Mouse (Mus musculus): ENCODE results near the gene Mapre3. TPM values are rescaled to one million over a fixed set of nuclear protein-coding genes. Genes with fewer than 3 reads are reported as not detected.
A peak's percentile ranks its signal among the peaks of the same experiment; 100 is the strongest.

Mapre3 gene
- polyA plus RNA-seq (2012; rRNA removed): 301 and 309 TPM in 2 replicates

GRCm38 (mm10) chr5:30814424-30815119 lies at the start of gene Mapre3:
Mapre3 (plus strand) TSS chr5:30814641.
- peak; percentile 88 to 94 for DNase-seq (ENCODE audit: extremely low spot score in 1 of 2, low spot score in 1 of 2)

DNA sequence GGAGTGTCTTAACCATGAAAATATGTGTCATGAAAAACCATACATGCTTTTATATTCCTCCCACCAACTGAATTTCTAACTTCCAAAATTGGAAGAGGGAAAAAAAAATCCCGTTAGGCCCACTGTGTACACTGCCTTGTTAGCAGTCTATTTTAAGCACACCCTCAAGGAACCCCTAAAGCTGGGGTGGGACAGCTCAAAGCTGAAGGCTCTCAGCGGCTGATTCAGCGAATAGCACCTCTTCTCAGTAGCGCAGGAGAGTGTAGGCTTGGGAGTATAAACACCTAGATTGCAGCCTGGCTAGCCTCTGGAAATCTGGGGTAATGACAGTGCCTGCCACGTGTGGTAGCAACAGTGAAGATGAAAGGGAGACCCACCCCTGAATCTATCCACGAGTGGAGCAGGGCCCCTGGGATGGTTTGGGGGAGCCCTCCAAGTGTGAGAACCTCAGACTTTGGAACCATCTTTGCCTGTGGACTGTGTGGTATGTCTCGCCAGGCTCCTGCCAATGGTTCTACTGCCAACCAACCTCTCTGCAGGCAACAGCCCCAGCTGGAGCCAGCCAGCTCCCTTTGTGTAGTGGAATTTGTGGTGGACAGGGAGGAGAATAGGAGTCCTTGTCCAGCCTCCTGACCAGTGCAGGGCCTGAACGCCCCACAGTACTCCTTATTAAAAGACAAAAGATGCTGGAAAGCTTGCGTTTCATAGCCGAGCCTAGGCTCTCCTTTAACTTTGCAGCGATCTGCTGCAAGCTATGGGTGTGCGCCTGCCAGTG lies 48.7 kb upstream of the Mapre3 start:
- DNase-seq (ENCODE audit: extremely low spot score in 1 of 2, low spot score in 1 of 2): peak in 1 of 2 experiments; percentile 34

DNA sequence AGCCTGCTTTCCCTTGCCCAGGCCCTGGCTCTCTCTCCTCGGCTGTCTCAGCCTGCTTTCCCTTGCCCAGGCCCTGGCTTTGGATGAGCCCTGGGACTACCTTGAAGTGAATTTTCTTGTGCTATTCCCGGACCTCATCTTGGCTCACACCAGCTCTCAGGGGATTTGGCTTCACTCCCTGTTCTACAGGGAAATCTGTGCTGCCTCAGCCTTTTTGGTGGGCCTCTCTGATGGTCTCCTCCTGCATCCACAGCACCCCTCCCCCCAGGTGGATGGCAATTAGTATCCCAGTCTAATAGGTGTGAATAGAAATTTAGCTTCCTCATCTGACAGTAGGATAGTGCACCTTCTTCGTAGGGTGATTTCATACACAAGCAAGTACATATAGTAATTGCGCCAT lies 46.4 kb upstream of the Mapre3 start:
- no peak for DNase-seq (ENCODE audit: extremely low spot score in 1 of 2, low spot score in 1 of 2)

GRCm38 (mm10) chr5:30768598-30768997 lies 45.8 kb upstream of the Mapre3 start:
- DNase-seq (ENCODE audit: extremely low spot score in 1 of 2, low spot score in 1 of 2): no peak

GRCm38 (mm10) chr5:30769075-30769474 lies 45.4 kb upstream of the Mapre3 start:
- no peak for DNase-seq (ENCODE audit: extremely low spot score in 1 of 2, low spot score in 1 of 2)

DNA sequence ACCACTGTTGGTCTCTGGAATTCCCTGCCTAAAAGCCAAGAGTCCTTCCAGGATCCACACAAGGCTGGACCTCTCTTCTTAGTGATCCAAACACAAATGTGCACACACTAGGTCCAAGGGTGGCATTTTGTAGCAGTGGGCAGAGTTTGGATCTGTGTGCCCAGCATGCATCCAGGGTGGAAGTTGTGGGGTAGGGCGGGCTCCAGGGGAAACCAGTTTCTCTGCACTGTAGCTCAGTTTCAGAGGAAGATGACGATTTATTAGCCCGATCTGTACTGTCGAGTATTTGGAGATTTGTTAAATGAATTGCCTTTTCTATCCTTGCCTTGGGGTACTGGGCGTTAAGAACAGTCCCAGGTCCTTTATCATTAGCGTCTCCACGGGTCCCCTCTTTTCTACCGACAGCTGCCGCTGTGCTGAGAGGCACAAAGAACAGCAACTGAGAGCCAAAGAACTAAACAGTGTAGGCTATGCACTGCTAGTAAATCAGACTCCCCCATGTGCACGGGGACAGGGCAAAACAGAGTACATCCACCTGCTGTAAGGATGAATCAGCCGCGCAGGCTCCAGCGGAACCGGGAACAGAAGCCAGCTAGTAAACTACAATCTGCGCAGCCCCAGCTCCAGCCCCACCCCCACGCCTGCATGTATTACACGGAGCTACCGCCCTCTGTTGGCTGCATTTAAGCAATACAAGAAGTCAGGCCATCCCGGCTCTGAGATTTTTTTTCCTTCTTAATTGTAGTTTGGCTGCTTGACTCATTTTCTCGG lies 39.7 kb upstream of the Mapre3 start:
- DNase-seq (ENCODE audit: extremely low spot score in 1 of 2, low spot score in 1 of 2): peak; percentile 87 to 98

GRCm38 (mm10) chr5:30780699-30781098 lies 33.7 kb upstream of the Mapre3 start:
- peak in 1 of 2 experiments; percentile 46 for DNase-seq (ENCODE audit: extremely low spot score in 1 of 2, low spot score in 1 of 2)

- DNase-seq (ENCODE audit: extremely low spot score in 1 of 2, low spot score in 1 of 2): no peak
These were observed 33.3 kb upstream of the Mapre3 start for GRCm38 (mm10) chr5:30781147-30781546.

DNA sequence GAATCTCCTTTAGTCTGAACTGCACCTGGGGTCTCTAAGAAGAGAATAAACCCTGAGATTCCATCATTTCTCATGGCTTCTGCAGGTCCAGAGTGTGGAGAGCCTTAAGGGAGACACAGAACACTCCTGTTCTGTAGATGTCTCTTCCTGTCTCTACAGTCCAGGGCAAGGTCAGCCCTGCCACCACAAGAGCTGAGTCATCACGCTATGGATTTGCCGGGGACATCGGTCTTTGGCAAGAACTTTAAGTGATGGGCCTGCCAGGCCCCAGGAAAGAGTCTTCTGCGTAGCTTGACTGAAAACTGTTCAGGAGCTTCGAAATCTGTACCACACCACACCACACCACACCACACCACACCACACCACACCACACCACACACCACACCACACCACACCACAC lies 27.1 kb upstream of the Mapre3 start:
- DNase-seq (ENCODE audit: extremely low spot score in 1 of 2, low spot score in 1 of 2): no peak

- no peak for DNase-seq (ENCODE audit: extremely low spot score in 1 of 2, low spot score in 1 of 2)
These were observed 24.4 kb upstream of the Mapre3 start for GRCm38 (mm10) chr5:30790047-30790446.

DNA sequence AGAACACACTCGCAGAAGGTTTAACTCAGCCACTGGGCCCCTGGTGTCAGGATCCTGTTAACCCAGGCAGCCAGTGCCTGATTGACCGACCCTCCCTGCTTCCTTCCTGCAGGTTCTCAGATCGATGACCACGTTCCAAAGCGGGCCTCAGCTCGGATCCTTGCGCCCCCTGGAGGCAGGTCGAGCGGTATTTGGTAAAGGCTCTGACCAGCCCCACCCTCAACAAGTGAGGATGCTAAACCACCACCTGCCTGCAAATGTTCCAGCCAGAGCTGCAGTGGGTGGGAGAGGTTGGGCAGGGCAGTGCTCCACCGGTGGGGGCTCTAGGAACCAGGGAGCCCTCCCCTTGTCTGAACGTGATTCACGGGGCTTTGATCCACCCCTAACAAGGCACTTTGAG lies 18.3 kb upstream of the Mapre3 start:
- peak in 1 of 2 experiments; percentile 87 for DNase-seq (ENCODE audit: extremely low spot score in 1 of 2, low spot score in 1 of 2)

GRCm38 (mm10) chr5:30797482-30797881 lies 17.0 kb upstream of the Mapre3 start:
- no peak for DNase-seq (ENCODE audit: extremely low spot score in 1 of 2, low spot score in 1 of 2)

GRCm38 (mm10) chr5:30797982-30798381 lies 16.5 kb upstream of the Mapre3 start:
- DNase-seq (ENCODE audit: extremely low spot score in 1 of 2, low spot score in 1 of 2): no peak

- DNase-seq (ENCODE audit: extremely low spot score in 1 of 2, low spot score in 1 of 2): no peak
These were observed 15.5 kb upstream of the Mapre3 start for GRCm38 (mm10) chr5:30798965-30799364.

GRCm38 (mm10) chr5:30802724-30803467 lies 11.5 kb upstream of the Mapre3 start:
- DNase-seq (ENCODE audit: extremely low spot score in 1 of 2, low spot score in 1 of 2): no peak

DNA sequence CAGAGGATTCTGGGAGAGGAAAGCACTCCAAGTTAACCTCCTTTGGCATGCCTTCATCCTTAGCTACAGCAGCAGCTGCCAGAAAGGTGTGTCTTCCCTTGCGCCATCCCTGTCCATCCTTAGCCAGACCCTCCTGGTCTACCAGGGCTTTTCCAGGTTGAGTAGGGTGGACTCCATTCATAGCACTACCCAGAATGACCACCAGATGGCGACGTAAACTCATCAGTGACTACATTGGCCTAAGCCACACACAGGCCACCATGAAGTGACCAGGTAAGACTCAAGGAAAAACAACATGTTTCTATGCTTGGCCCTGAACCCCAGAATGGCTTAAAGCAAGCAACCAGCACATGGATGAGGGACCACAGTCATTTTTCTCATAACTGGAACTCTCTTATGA lies 8.3 kb upstream of the Mapre3 start:
- peak; percentile 73 to 94 for DNase-seq (ENCODE audit: extremely low spot score in 1 of 2, low spot score in 1 of 2)

DNA sequence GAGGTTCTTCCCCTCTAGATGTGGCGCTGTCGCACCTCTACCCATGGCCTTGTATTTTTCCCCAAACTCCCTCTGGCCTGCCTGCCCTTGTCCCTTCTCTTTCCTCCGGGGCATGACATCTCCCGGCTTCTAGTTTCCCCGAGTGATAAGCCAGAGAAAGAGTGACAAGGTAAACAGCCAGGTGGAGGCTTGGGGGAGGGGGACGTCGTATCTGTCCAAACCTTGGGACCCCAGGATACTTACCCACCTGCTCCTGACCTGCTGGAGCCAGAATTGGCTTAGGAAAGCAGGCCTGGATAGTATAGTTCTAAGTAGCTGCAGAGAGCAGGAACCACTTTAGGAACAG lies 652 bp downstream of the Mapre3 start:
- no peak for DNase-seq (ENCODE audit: extremely low spot score in 1 of 2, low spot score in 1 of 2)

GRCm38 (mm10) chr5:30816261-30816791 lies 1.9 kb downstream of the Mapre3 start:
- no peak for DNase-seq (ENCODE audit: extremely low spot score in 1 of 2, low spot score in 1 of 2)

- DNase-seq (ENCODE audit: extremely low spot score in 1 of 2, low spot score in 1 of 2): no peak
These were observed 4.4 kb downstream of the Mapre3 start for GRCm38 (mm10) chr5:30818758-30819309.

- DNase-seq (ENCODE audit: extremely low spot score in 1 of 2, low spot score in 1 of 2): no peak
These were observed 8.2 kb downstream of the Mapre3 start for GRCm38 (mm10) chr5:30822689-30823088.

All from frontal cortex, adult 2 months (tissue).